Mouse (Mus musculus) kidney, adult 2 months (tissue): ENCODE results near the gene Slc25a36.

Experiments
- CTCF ChIP-seq: fragments of 200-500 bp; conservative IDR thresholded peaks from 2 replicates; pipeline ENCODE4 v1.5.1; 2011; ENCODE audit warnings: low read depth, mild to moderate bottlenecking, control low read depth, low read length, moderate library complexity, mixed read lengths; ENCODE audit not compliant: insufficient read depth, insufficient read length
- POLR2A ChIP-seq: fragments of 200-500 bp; IDR thresholded peaks from one replicate; pipeline ENCODE4 v1.6.1; 2011; ENCODE audit warnings: low read depth, low read length, control low read depth

GRCm38 (mm10) chr9:97046240-97046639 lies 64.7 kb downstream of the Slc25a36 start:
- TF ChIP-seq CTCF (no peak), POLR2A (no peak)
